Mouse (Mus musculus) CD4-positive, CD25-positive, alpha-beta regulatory T cell, adult 2 months (primary cell): ENCODE measurements around the gene Mgat2.

Source experiments
- DNase-seq: peaks from one replicate; pipeline ENCODE4 v3.0.0-alpha.2; 2012; ENCODE audit warnings: low read depth, low spot score

The Mgat2 gene

GRCm38 (mm10) chr12:69213186-69213777, 29.3 kb downstream of the Mgat2 start:
- DNase-seq: no peak

- no peak for DNase-seq
These were observed 30.4 kb downstream of the Mgat2 start for GRCm38 (mm10) chr12:69214393-69214792.

GRCm38 (mm10) chr12:69215000-69215785, 31.2 kb downstream of the Mgat2 start:
- DNase-seq: no peak

- no peak for DNase-seq
These were observed 32.6 kb downstream of the Mgat2 start for GRCm38 (mm10) chr12:69216587-69216986.

DNA sequence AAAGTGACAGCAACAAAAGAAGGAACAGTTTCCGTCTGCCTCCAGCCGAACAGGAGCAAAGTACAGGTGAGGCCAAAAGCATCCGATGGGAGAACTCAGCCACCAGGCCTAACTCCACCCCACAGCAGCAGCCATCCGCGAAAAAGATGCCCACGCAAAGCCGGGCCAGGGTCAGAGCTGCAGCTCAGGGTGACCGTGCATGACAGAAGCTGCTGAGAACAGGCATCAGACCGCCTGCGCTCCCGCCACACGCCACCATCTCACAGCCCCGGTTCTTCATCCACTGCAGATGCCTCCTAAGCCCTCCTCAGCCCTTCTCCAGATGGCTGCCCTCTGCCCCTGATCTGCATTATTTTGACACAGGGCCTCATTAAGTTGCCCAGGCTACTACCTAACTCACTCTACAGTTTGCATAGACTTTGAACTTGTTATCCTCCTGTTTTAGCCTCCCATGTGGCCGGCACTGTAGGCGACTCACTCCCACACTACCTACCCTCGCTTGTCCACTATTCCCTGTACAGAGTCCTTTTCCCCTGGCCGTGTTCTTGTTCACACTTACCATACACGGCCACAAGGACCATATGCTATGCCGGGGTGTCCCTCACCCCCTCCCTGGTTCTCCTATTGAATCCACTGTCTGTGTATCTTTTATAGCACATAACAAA, 36.8 kb downstream of the Mgat2 start:
- DNase-seq: no peak

DNA sequence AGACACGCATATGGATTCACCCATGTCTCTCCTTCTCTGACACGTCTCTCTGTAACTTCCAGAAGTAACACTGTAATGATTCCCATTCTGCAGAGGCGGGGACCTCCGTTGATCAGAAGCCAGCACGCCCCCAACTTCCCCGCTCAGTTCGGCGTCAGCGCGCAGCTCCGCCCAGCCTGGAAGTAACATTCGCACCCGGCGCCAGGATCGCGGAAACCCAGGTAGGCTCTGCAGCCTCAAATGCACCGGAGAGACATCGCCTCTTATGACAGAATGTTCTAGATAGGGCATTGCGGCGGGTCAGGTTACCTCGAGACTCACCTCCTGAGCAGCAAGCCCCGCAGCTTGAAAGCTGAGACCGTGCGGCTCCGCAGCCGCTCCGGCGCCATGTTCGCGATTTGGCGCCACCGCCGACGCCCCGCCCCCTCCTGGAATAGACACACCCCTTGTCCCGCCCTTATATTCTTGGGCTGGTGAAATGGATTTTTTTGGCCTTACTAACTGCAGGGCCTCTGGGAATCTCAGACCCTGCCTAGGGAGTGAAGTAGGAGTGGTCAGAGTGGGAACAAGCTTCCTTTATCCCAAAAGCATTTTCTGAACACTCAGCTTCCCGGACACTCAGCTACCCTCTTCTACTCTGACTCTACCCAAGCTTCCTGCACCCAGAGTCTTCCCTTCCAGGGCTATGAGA, 44.0 kb downstream of the Mgat2 start, which contains the start of gene Pole2:
Gene Pole2, minus strand, starts transcription at position 420 of the 691 bp plus-strand sequence.
- DNase-seq: peak; percentile 90

DNA sequence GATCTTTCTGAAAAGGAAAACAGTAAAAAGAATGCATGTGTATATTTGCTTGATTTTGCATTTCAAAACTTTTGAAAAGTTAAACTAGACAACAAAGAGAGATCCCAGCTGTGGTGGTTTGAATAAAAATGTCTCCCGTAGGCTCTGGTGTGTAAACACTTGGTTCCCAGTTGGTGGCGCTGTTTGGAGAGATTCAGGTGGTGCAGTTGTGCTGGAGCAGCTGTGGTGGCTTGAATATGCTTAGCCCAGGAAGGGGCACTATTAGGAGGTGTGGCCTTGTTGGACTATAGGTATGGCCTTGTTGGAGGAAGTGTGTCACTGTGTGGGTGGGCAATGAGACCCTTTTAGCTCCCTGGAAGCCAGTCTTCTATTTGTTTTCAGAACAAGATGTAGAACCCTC, 45.3 kb downstream of the Mgat2 start:
- DNase-seq: peak; percentile 81

DNA sequence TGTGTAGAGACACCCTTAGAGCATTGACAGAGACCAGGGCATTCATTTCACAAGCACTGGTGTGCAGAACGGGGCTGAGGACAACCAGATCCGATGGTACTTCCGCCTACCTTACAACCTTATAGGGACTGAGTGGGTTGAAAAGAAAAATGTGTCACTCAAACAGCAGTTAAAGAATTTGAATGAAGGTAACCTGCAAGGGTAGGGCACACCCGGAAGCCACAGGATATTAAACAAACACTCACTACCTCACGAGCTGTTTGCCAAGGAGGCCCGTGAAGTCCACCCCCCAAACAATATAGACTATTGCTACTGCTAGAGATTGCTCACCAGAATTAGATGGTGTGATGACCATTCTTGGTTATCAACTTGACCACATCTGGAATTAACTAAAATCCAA, 51.8 kb downstream of the Mgat2 start:
- DNase-seq: no peak
